Mouse (Mus musculus): ENCODE measurements around the gene Fpr2. TPM values are rescaled to one million over a fixed set of nuclear protein-coding genes. Genes with fewer than 3 reads are reported as not detected.
A peak's percentile ranks its signal among the peaks of the same experiment; 100 is the strongest.
"Not testable (repeated sequence)": the region's sequence is repeated elsewhere in the genome, so short reads cannot be mapped to it uniquely, and the experiment has no call there.

Gene Fpr2
- polyA plus RNA-seq, 1 experiment from 2014 or later, result 0.14 TPM

- Histone ChIP-seq H3K9me3 (ENCODE audit: low read length) (no peaks in the 10 kb centered on the region), H3K27me3 (ENCODE audit: insufficient read depth, low read length) (no peaks in the 10 kb centered on the region), H3K36me3 (ENCODE audit: insufficient read depth, low read length) (no peaks in the 10 kb centered on the region), H3K4me3 (ENCODE audit: low read length) (no peak overlapping the region), H3K4me2 (replicated peaks; ENCODE audit: low read depth, low read length) (no peak overlapping the region), H3K27ac (ENCODE audit: low read length) (no peak overlapping the region), H3K4me1 (ENCODE audit: insufficient read depth, low read length) (no peaks in the 10 kb centered on the region), H3K9ac (replicated peaks; ENCODE audit: low read length) (no peak overlapping the region)
- no peak for ATAC-seq (ENCODE audit: low FRiP score, low TSS enrichment)
- 85% methylated on average over 2 of the region's 2 CpGs for WGBS
These were observed 15.9 kb upstream of the Fpr2 start for GRCm38 (mm10) chr17:17871697-17872096.

GRCm38 (mm10) chr17:17879347-17879746, 8.3 kb upstream of the Fpr2 start:
- Histone ChIP-seq H3K4me3 (ENCODE audit: low read length) (no peak overlapping the region), H3K9ac (replicated peaks; ENCODE audit: low read length) (no peak overlapping the region), H3K4me2 (replicated peaks; ENCODE audit: low read depth, low read length) (no peak overlapping the region), H3K27ac (ENCODE audit: low read length) (no peak overlapping the region), H3K9me3 (ENCODE audit: low read length) (no peaks in the 10 kb centered on the region), H3K36me3 (ENCODE audit: insufficient read depth, low read length) (no peaks in the 10 kb centered on the region), H3K27me3 (ENCODE audit: insufficient read depth, low read length) (no peaks in the 10 kb centered on the region), H3K4me1 (ENCODE audit: insufficient read depth, low read length) (no peaks in the 10 kb centered on the region)
- WGBS, result 94% methylated on average over 1 of the region's 1 CpGs
- ATAC-seq (ENCODE audit: low FRiP score, low TSS enrichment), result no peak

DNA sequence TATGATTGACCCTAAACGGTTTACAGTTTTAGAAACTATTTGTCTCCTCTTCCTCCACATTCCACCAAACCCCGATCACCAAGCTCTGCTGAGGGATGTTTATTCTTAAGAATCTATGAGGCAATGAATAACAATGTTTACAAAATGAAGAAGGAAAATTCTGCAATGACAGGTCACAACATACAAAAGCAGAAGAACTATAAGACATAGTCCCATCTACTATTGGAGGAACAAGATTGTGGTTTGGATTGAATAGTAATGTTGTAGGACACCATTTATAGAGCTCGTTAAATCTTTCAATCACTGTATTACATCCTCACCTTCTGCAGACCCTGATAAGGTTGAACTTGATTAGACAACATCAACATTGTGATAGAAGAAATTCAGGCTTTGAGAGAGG, 5.0 kb upstream of the Fpr2 start:
- Histone ChIP-seq H3K4me1 (ENCODE audit: insufficient read depth, low read length) (no peaks in the 10 kb centered on the region), H3K36me3 (ENCODE audit: insufficient read depth, low read length) (no peaks in the 10 kb centered on the region), H3K9ac (replicated peaks; ENCODE audit: low read length) (no peak overlapping the region), H3K9me3 (ENCODE audit: low read length) (no peaks in the 10 kb centered on the region), H3K4me3 (ENCODE audit: low read length) (no peak overlapping the region), H3K27me3 (ENCODE audit: insufficient read depth, low read length) (no peaks in the 10 kb centered on the region), H3K4me2 (replicated peaks; ENCODE audit: low read depth, low read length) (no peak overlapping the region), H3K27ac (ENCODE audit: low read length) (no peak overlapping the region)
- no peak for ATAC-seq (ENCODE audit: low FRiP score, low TSS enrichment)
- WGBS, result 81% methylated on average over 3 of the region's 3 CpGs

DNA sequence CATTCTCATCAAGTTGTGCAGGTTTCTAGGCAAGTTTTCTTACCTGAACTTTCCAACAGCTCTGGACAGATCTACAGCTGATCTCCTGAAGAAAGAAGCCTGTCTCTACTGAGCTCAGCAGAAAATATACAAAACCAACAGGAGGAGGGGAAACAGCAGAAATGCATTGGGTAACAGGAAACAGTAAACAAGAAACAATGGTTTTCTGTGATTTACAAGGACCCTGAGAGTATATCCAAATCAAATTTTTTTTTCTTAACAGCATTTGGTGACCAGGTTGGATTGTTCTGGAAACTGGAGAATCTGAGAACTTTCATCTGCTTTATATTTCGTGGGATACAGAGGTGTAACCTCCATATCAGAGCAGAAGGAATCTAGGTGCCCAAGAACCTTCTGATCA, 3.8 kb upstream of the Fpr2 start, which contains the start of gene Fpr1:
Fpr1 (minus strand) TSS at position 101 of the 400 bp plus-strand sequence.
- H3K36me3 ChIP-seq (ENCODE audit: insufficient read depth, low read length), result no peaks in the 10 kb centered on the region
- no peaks in the 10 kb centered on the region for H3K9me3 ChIP-seq (ENCODE audit: low read length)
- no peak within 1 kb of the TSS for H3K4me2 ChIP-seq (replicated peaks; ENCODE audit: low read depth, low read length)
- no peak within 1 kb of the TSS for H3K9ac ChIP-seq (replicated peaks; ENCODE audit: low read length)
- no peak for ATAC-seq (ENCODE audit: low FRiP score, low TSS enrichment)
- H3K4me3 ChIP-seq (ENCODE audit: low read length), result no peak within 1 kb of the TSS
- H3K4me1 ChIP-seq (ENCODE audit: insufficient read depth, low read length), result no peaks in the 10 kb centered on the region
- H3K27me3 ChIP-seq (ENCODE audit: insufficient read depth, low read length), result no peaks in the 10 kb centered on the region
- no peak within 1 kb of the TSS for H3K27ac ChIP-seq (ENCODE audit: low read length)
- 60% methylated on average over 1 of the region's 1 CpGs for WGBS

GRCm38 (mm10) chr17:17889732-17890425, 2.3 kb downstream of the Fpr2 start:
- no peaks in the 10 kb centered on the region for H3K27me3 ChIP-seq (ENCODE audit: insufficient read depth, low read length)
- H3K4me3 ChIP-seq (ENCODE audit: low read length), result no peak overlapping the region
- H3K4me1 ChIP-seq (ENCODE audit: insufficient read depth, low read length), result no peaks in the 10 kb centered on the region
- no peak overlapping the region for H3K9ac ChIP-seq (replicated peaks; ENCODE audit: low read length)
- H3K36me3 ChIP-seq (ENCODE audit: insufficient read depth, low read length), result no peaks in the 10 kb centered on the region
- H3K9me3 ChIP-seq (ENCODE audit: low read length), result no peaks in the 10 kb centered on the region
- H3K4me2 ChIP-seq (replicated peaks; ENCODE audit: low read depth, low read length), result no peak overlapping the region
- no peak overlapping the region for H3K27ac ChIP-seq (ENCODE audit: low read length)
- no peak for ATAC-seq (ENCODE audit: low FRiP score, low TSS enrichment)
- WGBS, result 90% methylated on average over 2 of the region's 2 CpGs

DNA sequence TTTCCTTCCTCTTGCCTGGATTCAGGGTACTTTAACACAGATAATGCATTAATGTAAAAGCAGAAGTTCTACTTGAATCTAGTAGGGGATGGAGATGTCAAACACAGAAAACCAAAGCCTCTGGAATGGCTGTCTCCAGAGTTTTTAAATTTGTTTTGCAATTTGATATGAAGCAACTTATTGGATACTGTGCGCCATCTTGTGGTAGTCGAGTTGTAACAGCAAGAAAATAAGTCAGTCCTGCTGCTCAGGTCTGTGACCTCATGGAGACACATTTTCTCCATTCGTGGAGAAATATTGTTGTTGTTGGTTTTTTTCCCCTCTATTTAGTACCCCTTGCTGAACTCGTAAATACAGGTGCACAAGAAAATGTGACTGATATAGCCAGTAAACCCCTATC, 8.4 kb downstream of the Fpr2 start:
- 2% methylated on average over 4 of the region's 4 CpGs for WGBS
- ATAC-seq (ENCODE audit: low FRiP score, low TSS enrichment), result no peak; the same call in 1 of the 2 replicates
- Histone ChIP-seq H3K9ac (replicated peaks; ENCODE audit: low read length) (no peak overlapping the region), H3K27me3 (ENCODE audit: insufficient read depth, low read length) (no peaks in the 10 kb centered on the region), H3K4me2 (replicated peaks; ENCODE audit: low read depth, low read length) (no peak overlapping the region), H3K27ac (ENCODE audit: low read length) (no peak overlapping the region), H3K4me3 (ENCODE audit: low read length) (no peak overlapping the region), H3K9me3 (ENCODE audit: low read length) (no peaks in the 10 kb centered on the region), H3K4me1 (ENCODE audit: insufficient read depth, low read length) (no peaks in the 10 kb centered on the region), H3K36me3 (ENCODE audit: insufficient read depth, low read length) (no peaks in the 10 kb centered on the region)

GRCm38 (mm10) chr17:17899268-17899667, 11.6 kb downstream of the Fpr2 start:
- no peak overlapping the region for H3K27ac ChIP-seq (ENCODE audit: low read length)
- no peaks in the 10 kb centered on the region for H3K4me1 ChIP-seq (ENCODE audit: insufficient read depth, low read length)
- H3K4me2 ChIP-seq (replicated peaks; ENCODE audit: low read depth, low read length), result no peak overlapping the region
- 84% methylated on average over 2 of the region's 2 CpGs for WGBS
- H3K4me3 ChIP-seq (ENCODE audit: low read length), result no peak overlapping the region
- H3K9me3 ChIP-seq (ENCODE audit: low read length), result no peaks in the 10 kb centered on the region
- H3K9ac ChIP-seq (replicated peaks; ENCODE audit: low read length), result no peak overlapping the region
- ATAC-seq (ENCODE audit: low FRiP score, low TSS enrichment), result no peak
- no peaks in the 10 kb centered on the region for H3K36me3 ChIP-seq (ENCODE audit: insufficient read depth, low read length)
- no peaks in the 10 kb centered on the region for H3K27me3 ChIP-seq (ENCODE audit: insufficient read depth, low read length)

GRCm38 (mm10) chr17:17900768-17901167, 13.1 kb downstream of the Fpr2 start:
- Histone ChIP-seq H3K9ac (replicated peaks; ENCODE audit: low read length) (no peak overlapping the region), H3K4me2 (replicated peaks; ENCODE audit: low read depth, low read length) (no peak overlapping the region), H3K36me3 (ENCODE audit: insufficient read depth, low read length) (no peaks in the 10 kb centered on the region), H3K4me3 (ENCODE audit: low read length) (no peak overlapping the region), H3K27ac (ENCODE audit: low read length) (no peak overlapping the region), H3K27me3 (ENCODE audit: insufficient read depth, low read length) (no peaks in the 10 kb centered on the region), H3K4me1 (ENCODE audit: insufficient read depth, low read length) (no peaks in the 10 kb centered on the region), H3K9me3 (ENCODE audit: low read length) (no peaks in the 10 kb centered on the region)
- no peak for ATAC-seq (ENCODE audit: low FRiP score, low TSS enrichment)
- WGBS, result 93% methylated on average over 1 of the region's 1 CpGs

GRCm38 (mm10) chr17:17909636-17910421, 22.2 kb downstream of the Fpr2 start:
- ATAC-seq (ENCODE audit: low FRiP score, low TSS enrichment), result peak; percentile 100
- Histone ChIP-seq H3K4me1 (ENCODE audit: insufficient read depth, low read length) (0 out of 2 replicates have a peak, but pooled peaks cover 3% of the 10 kb centered on the region), H3K9ac (replicated peaks; ENCODE audit: low read length) (peak overlapping the region; percentile 58), H3K27ac (ENCODE audit: low read length) (no peak overlapping the region), H3K4me3 (ENCODE audit: low read length) (peak overlapping the region; percentile 51), H3K4me2 (replicated peaks; ENCODE audit: low read depth, low read length) (peak overlapping the region; percentile 67), H3K27me3 (ENCODE audit: insufficient read depth, low read length) (no peaks in the 10 kb centered on the region), H3K9me3 (ENCODE audit: low read length) (no peaks in the 10 kb centered on the region; the same call in 1 of the 2 replicates), H3K36me3 (ENCODE audit: insufficient read depth, low read length) (no peaks in the 10 kb centered on the region)
- WGBS, result 17% methylated on average over 51 of the region's 51 CpGs

DNA sequence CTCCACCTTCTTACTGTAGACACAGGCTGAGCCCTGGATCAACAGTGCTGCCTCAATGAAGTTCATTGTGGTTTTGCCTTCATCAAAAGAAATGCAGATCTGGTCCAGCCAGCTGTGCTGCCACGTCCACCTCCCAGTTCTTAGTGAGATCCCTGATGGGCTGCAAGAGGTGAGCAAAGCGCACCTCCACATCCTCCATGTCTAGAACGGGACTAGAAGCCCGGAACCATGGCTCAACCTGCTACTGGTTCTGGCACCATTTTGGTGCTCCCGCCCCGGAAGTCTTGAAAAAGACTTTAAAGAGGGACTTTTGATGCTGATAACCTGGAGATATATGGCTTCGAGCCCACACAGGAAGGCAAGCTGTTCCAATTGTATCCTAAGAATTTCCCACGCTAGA, 25.0 kb downstream of the Fpr2 start:
- not testable (repeated sequence) for H3K9ac ChIP-seq (replicated peaks; ENCODE audit: low read length); H3K27ac ChIP-seq (ENCODE audit: low read length); ATAC-seq (ENCODE audit: low FRiP score, low TSS enrichment); H3K4me3 ChIP-seq (ENCODE audit: low read length); H3K27me3 ChIP-seq (ENCODE audit: insufficient read depth, low read length); H3K4me1 ChIP-seq (ENCODE audit: insufficient read depth, low read length); H3K36me3 ChIP-seq (ENCODE audit: insufficient read depth, low read length); H3K4me2 ChIP-seq (replicated peaks; ENCODE audit: low read depth, low read length); H3K9me3 ChIP-seq (ENCODE audit: low read length)
- 87% methylated on average over 8 of the region's 8 CpGs for WGBS
